Mouse (Mus musculus) liver, postnatal 0 days (tissue): Measurements from ENCODE around the gene Uqcrc1.

Experiments used
- CTCF ChIP-seq: sonication (generic); IDR thresholded peaks from 2 replicates; pipeline ENCODE4 v1.5.1; 2016; ENCODE audit warnings: antibody characterized with exemption, low read depth
- EP300 ChIP-seq: IDR thresholded peaks from 2 replicates; pipeline ENCODE4 v1.6.1; 2016; ENCODE audit warnings: antibody characterized with exemption, low read depth, mild to moderate bottlenecking

- TF ChIP-seq CTCF (no peak), EP300 (no peak)
Measured at GRCm38 (mm10) chr9:108989802-108990461, 53.5 kb downstream of the Uqcrc1 start.
